Mouse (Mus musculus): ENCODE results near the gene Mad2l2.

DNA sequence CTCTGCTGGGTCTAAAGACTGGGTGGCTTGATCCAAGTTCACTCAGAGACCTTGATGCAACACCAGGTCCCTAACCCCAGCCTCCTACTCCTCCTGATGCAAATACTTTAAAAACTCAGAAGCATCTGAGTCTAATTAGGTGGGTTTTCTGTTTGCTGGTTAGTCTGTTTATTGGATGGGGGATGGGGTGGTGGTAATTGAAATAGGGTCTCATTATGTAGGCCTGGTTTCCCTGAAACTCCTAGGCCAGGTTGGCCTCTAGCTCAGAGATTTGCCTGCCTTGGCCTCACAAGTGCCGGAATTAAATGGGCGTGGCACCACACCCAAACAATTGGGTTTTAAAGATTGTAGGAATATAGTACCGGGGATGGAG, 7.5 kb upstream of the Mad2l2 start:
- no peak for TF ChIP-seq GATA1 (IDR thresholded peaks at IDR 0.05; ENCODE audit: borderline replicate concordance, low read length)
- TF ChIP-seq FLI1 (IDR thresholded peaks at IDR 0.05; ENCODE audit: low read length), result no peak
